Mouse (Mus musculus) thymus, adult 2 months (tissue): ENCODE measurements around the gene Tmem201. TPM values are rescaled to one million over a fixed set of nuclear protein-coding genes. Genes with fewer than 3 reads are reported as not detected.

Experiments used
- DNase-seq: peaks from one replicate; pipeline ENCODE4 v3.0.0; 2021
- H3K27ac ChIP-seq: fragments of 200-500 bp; 2 replicates; pipeline ENCODE4 v1.5.1; 2012; ENCODE audit warnings: low read length, control low read depth; ENCODE audit not compliant: control insufficient read depth, insufficient read depth
- H3K27me3 ChIP-seq: fragments of 200-500 bp; 2 replicates; pipeline ENCODE4 v1.6.1; 2012; ENCODE audit warnings: mild to moderate bottlenecking, low read length, moderate library complexity, mixed read lengths; ENCODE audit not compliant: control insufficient read depth, insufficient read depth
- H3K36me3 ChIP-seq: fragments of 200-500 bp; 2 replicates; pipeline ENCODE4 v1.6.1; 2012; ENCODE audit warnings: mild to moderate bottlenecking, low read length, moderate library complexity; ENCODE audit not compliant: control insufficient read depth, insufficient read depth
- H3K4me1 ChIP-seq: fragments of 200-500 bp; replicated peaks from 2 replicates; pipeline ENCODE4 v1.6.1; 2012; ENCODE audit warnings: low read length; ENCODE audit not compliant: control insufficient read depth, insufficient read depth
- H3K4me3 ChIP-seq: fragments of 200-500 bp; 2 replicates; pipeline ENCODE4 v1.5.1; 2012; ENCODE audit warnings: mild to moderate bottlenecking, low read length, control low read depth, moderate library complexity; ENCODE audit not compliant: control insufficient read depth, insufficient read depth
- CTCF ChIP-seq: fragments of 200-500 bp; IDR thresholded peaks from 2 replicates; pipeline ENCODE4 v1.5.1; 2012; ENCODE audit warnings: mild to moderate bottlenecking, control low read depth, low read length, moderate library complexity, borderline replicate concordance; ENCODE audit not compliant: control insufficient read depth, poor library complexity, insufficient read depth; ENCODE audit errors: extremely low read depth
- POLR2A ChIP-seq: fragments of 200-500 bp; IDR thresholded peaks from 2 replicates; pipeline ENCODE4 v1.6.1; 2012; ENCODE audit warnings: mild to moderate bottlenecking, low read length, control low read depth, moderate library complexity; ENCODE audit not compliant: control insufficient read depth, poor library complexity, insufficient read depth; ENCODE audit errors: extremely low read depth
- WGBS: fragments of 180-500 bp; shearing (Covaris S2); methylation state at CpG from one replicate; pipeline ENCODE4 v1.1.7; 2018; 5-methylcytosine and 5-hydroxymethylcytosine counted together
- polyA plus RNA-seq: library from polyadenylated mRNA; depleted of rRNA; stranded (reverse); fragments of >200 nt; gene quantifications from 2 replicates; pipeline ENCODE4 v1.2.3, GENCODE M21; 2012

Tmem201 gene
- polyA plus RNA-seq, 1 experiment = 71.7 TPM

- WGBS = 35% methylated on average over 4 of the region's 4 CpGs
- no peak for TF ChIP-seq POLR2A
- no peak for TF ChIP-seq CTCF
- Histone ChIP-seq H3K27ac (no peak overlapping the region), H3K4me3 (no peak overlapping the region), H3K4me1 (peaks cover 25% of the 10 kb centered on the region), H3K27me3 (no peaks in the 10 kb centered on the region), H3K36me3 (no peaks in the 10 kb centered on the region)
- no peak for DNase-seq
These were observed 1.3 kb downstream of the Tmem201 start for GRCm38 (mm10) chr4:149736581-149736980.

GRCm38 (mm10) chr4:149735624-149736250, 2.1 kb downstream of the Tmem201 start:
- H3K4me1 ChIP-seq = peaks cover 25% of the 10 kb centered on the region
- DNase-seq = no peak

GRCm38 (mm10) chr4:149734730-149735475, 2.9 kb downstream of the Tmem201 start:
- TF ChIP-seq CTCF (no peak), POLR2A (no peak)
- no peak overlapping the region for H3K27ac ChIP-seq
- no peak for DNase-seq
- H3K4me1 ChIP-seq = peaks cover 25% of the 10 kb centered on the region
- no peaks in the 10 kb centered on the region for H3K27me3 ChIP-seq
- WGBS = 95% methylated on average over 10 of the region's 10 CpGs
- H3K4me3 ChIP-seq = no peak overlapping the region
- peaks cover 4% of the 10 kb centered on the region; the same call in 1 of the 2 replicates for H3K36me3 ChIP-seq

More at GRCm38 (mm10) chr4:149735624-149736250, 2.1 kb downstream of the Tmem201 start:
- WGBS = 75% methylated on average over 5 of the region's 5 CpGs
- Histone ChIP-seq H3K36me3 (peaks cover under 1% of the 10 kb centered on the region; the same call in 1 of the 2 replicates), H3K27ac (no peak overlapping the region), H3K4me3 (no peak overlapping the region), H3K27me3 (no peaks in the 10 kb centered on the region)
- TF ChIP-seq POLR2A = no peak
- TF ChIP-seq CTCF = no peak

- DNase-seq = no peak
- peaks cover 28% of the 10 kb centered on the region for H3K4me1 ChIP-seq
- 97% methylated on average over 6 of the region's 6 CpGs for WGBS
- H3K4me3 ChIP-seq = no peak overlapping the region
- no peaks in the 10 kb centered on the region for H3K27me3 ChIP-seq
- H3K27ac ChIP-seq = no peak overlapping the region
- TF ChIP-seq POLR2A (no peak), CTCF (no peak)
- peaks cover 4% of the 10 kb centered on the region; the same call in 1 of the 2 replicates for H3K36me3 ChIP-seq
These were observed 3.6 kb downstream of the Tmem201 start for GRCm38 (mm10) chr4:149734246-149734645.

- 91% methylated on average over 6 of the region's 6 CpGs for WGBS
- TF ChIP-seq CTCF (no peak), POLR2A (no peak)
- Histone ChIP-seq H3K36me3 (peaks cover 4% of the 10 kb centered on the region; the same call in 1 of the 2 replicates), H3K27me3 (no peaks in the 10 kb centered on the region), H3K27ac (no peak overlapping the region), H3K4me3 (no peak overlapping the region), H3K4me1 (peaks cover 28% of the 10 kb centered on the region)
- no peak for DNase-seq
These were observed 4.1 kb downstream of the Tmem201 start for GRCm38 (mm10) chr4:149733748-149734147.

- no peaks in the 10 kb centered on the region for H3K27me3 ChIP-seq
- H3K27ac ChIP-seq = no peak overlapping the region
- DNase-seq = no peak
- peaks cover 26% of the 10 kb centered on the region for H3K4me1 ChIP-seq
- WGBS = 69% methylated on average over 10 of the region's 10 CpGs
- TF ChIP-seq POLR2A (no peak), CTCF (no peak)
- peaks cover 4% of the 10 kb centered on the region; the same call in 1 of the 2 replicates for H3K36me3 ChIP-seq
- no peak overlapping the region for H3K4me3 ChIP-seq
These were observed 5.0 kb downstream of the Tmem201 start for GRCm38 (mm10) chr4:149732800-149733199.
